In the genomic region with DNA sequence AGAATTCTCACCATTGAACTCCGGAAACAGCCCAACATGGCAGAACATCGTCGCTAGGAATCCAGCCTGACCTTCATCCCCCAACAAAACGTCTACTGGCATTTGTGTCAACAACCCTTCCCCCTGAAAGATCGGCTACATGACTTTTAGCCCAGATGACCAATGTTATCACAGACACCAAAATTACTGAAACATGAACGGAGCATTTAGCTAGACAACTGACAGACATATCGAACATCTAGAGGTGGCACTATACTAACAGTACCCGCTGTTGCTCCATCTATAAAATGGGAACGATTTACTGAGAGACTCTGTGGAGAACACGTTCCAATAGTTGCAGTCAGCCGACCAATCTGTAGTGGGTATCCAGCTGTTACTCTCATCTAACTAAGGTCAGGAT, we compare ENCODE assay signal across 8 mouse cellular contexts. TPM values are rescaled to one million over a fixed set of nuclear protein-coding genes. Genes with fewer than 3 reads are reported as not detected.
DNase-seq lines count a peak whose midpoint lies in the region; ATAC-seq lines count a peak whose summit lies in the region.

No protein-coding gene starts in this region.

- 45% methylated on average over 11 of the region's 11 CpGs for WGBS in kidney, embryonic 15.5 days
- WGBS in embryonic facial prominence, embryonic 12.5 days, result 52% methylated on average over 11 of the region's 11 CpGs
- 52% methylated on average over 11 of the region's 11 CpGs for WGBS in hindbrain, embryonic 15.5 days
- WGBS in midbrain, embryonic 14.5 days, result 56% methylated on average over 11 of the region's 11 CpGs

- peak overlapping the region; percentile 88 for H3K4me3 ChIP-seq in kidney, embryonic 15.5 days (replicated peaks)
- H3K4me3 ChIP-seq in embryonic facial prominence, embryonic 12.5 days, result peak overlapping the region; percentile 72
- H3K4me3 ChIP-seq in hindbrain, embryonic 15.5 days, result peak overlapping the region; percentile 68
- H3K4me3 ChIP-seq in midbrain, embryonic 14.5 days (replicated peaks; ENCODE audit: low read depth, low read length), result peak overlapping the region; percentile 89

- no peaks in the 10 kb centered on the region for H3K27me3 ChIP-seq in kidney, embryonic 15.5 days
- no peaks in the 10 kb centered on the region for H3K27me3 ChIP-seq in embryonic facial prominence, embryonic 12.5 days
- no peaks in the 10 kb centered on the region for H3K27me3 ChIP-seq in hindbrain, embryonic 15.5 days
- no peaks in the 10 kb centered on the region for H3K27me3 ChIP-seq in midbrain, embryonic 14.5 days (ENCODE audit: control insufficient read depth, insufficient read depth, low read length)

- no peak for DNase-seq in kidney, adult 8-10 months
- DNase-seq in midbrain, embryonic 14.5 days, result no peak
- DNase-seq in gastrocnemius, adult 8-10 months (ENCODE audit: low spot score in 2 of 2), result no peak
- DNase-seq in layer of hippocampus, adult 18-20 months (ENCODE audit: low spot score in 2 of 2), result no peak
- DNase-seq in cerebellum, adult 18-20 months, result no peak

- H3K27ac ChIP-seq in kidney, embryonic 15.5 days, result peak overlapping the region; percentile 97
- peak overlapping the region; percentile 91 for H3K27ac ChIP-seq in embryonic facial prominence, embryonic 12.5 days
- H3K27ac ChIP-seq in hindbrain, embryonic 15.5 days (replicated peaks), result peak overlapping the region; percentile 96
- H3K27ac ChIP-seq in midbrain, embryonic 14.5 days (replicated peaks; ENCODE audit: low read depth, low read length), result peak overlapping the region; percentile 98

- H3K9me3 ChIP-seq in kidney, embryonic 15.5 days (replicated peaks), result no peaks in the 10 kb centered on the region
- H3K9me3 ChIP-seq in embryonic facial prominence, embryonic 12.5 days, result no peaks in the 10 kb centered on the region
- H3K9me3 ChIP-seq in hindbrain, embryonic 15.5 days, result no peaks in the 10 kb centered on the region
- H3K9me3 ChIP-seq in midbrain, embryonic 14.5 days (ENCODE audit: control insufficient read depth, low read length), result no peaks in the 10 kb centered on the region

- H3K9ac ChIP-seq in kidney, embryonic 15.5 days, result peak overlapping the region; percentile 93; the same call in 1 of the 2 replicates
- no peak overlapping the region for H3K9ac ChIP-seq in embryonic facial prominence, embryonic 12.5 days
- peak overlapping the region; percentile 88; the same call in 1 of the 2 replicates for H3K9ac ChIP-seq in hindbrain, embryonic 15.5 days
- peak overlapping the region; percentile 74; the same call in 1 of the 2 replicates for H3K9ac ChIP-seq in midbrain, embryonic 14.5 days (replicated peaks; ENCODE audit: low read length)

- H3K36me3 ChIP-seq in kidney, embryonic 15.5 days, result no peaks in the 10 kb centered on the region
- no peaks in the 10 kb centered on the region for H3K36me3 ChIP-seq in embryonic facial prominence, embryonic 12.5 days
- no peaks in the 10 kb centered on the region for H3K36me3 ChIP-seq in hindbrain, embryonic 15.5 days
- H3K36me3 ChIP-seq in midbrain, embryonic 14.5 days (ENCODE audit: control insufficient read depth, insufficient read depth, low read length), result no peaks in the 10 kb centered on the region

- no peak for ATAC-seq in kidney, embryonic 15.5 days (replicated peaks; ENCODE audit: low FRiP score)
- ATAC-seq in embryonic facial prominence, embryonic 12.5 days (ENCODE audit: insufficient number of reproducible peaks, insufficient read depth, low FRiP score, low TSS enrichment), result no peak
- no peak for ATAC-seq in hindbrain, embryonic 15.5 days (ENCODE audit: low FRiP score, low read depth)
- ATAC-seq in midbrain, embryonic 14.5 days (ENCODE audit: low FRiP score, low TSS enrichment), result no peak

- H3K4me1 ChIP-seq in kidney, embryonic 15.5 days, result peaks cover 42% of the 10 kb centered on the region
- peaks cover 21% of the 10 kb centered on the region for H3K4me1 ChIP-seq in embryonic facial prominence, embryonic 12.5 days
- H3K4me1 ChIP-seq in hindbrain, embryonic 15.5 days (replicated peaks), result peaks cover 30% of the 10 kb centered on the region
- peaks cover 25% of the 10 kb centered on the region for H3K4me1 ChIP-seq in midbrain, embryonic 14.5 days (ENCODE audit: control insufficient read depth, insufficient read depth, low read length)

- peak overlapping the region; percentile 91 for H3K4me2 ChIP-seq in kidney, embryonic 15.5 days
- peak overlapping the region; percentile 82 for H3K4me2 ChIP-seq in embryonic facial prominence, embryonic 12.5 days (replicated peaks)
- H3K4me2 ChIP-seq in hindbrain, embryonic 15.5 days, result peak overlapping the region; percentile 87
- H3K4me2 ChIP-seq in midbrain, embryonic 14.5 days (ENCODE audit: low read length), result peak overlapping the region; percentile 59

RNA-seq across cellular contexts. Expression of a gene that starts 51.3 kb away (rescaled TPM):
- 32.3 and 34.2 TPM in 2 replicates for polyA plus RNA-seq in kidney, embryonic 15.5 days (2015; fragmentation: Nextera tagmentation; extraction: Ambion mirVana)
- polyA plus RNA-seq in embryonic facial prominence, embryonic 12.5 days (2016; fragmentation: Nextera tagmentation; extraction: Ambion mirVana), result 36.7 and 40.7 TPM in 2 replicates
- polyA plus RNA-seq in hindbrain, embryonic 15.5 days (2015; fragmentation: Nextera tagmentation; extraction: Ambion mirVana), result 45.0 and 47.5 TPM in 2 replicates
- polyA plus RNA-seq in midbrain, embryonic 14.5 days (2014; fragmentation: Nextera tagmentation; extraction: Ambion mirVana), result 41.2 and 62.7 TPM in 2 replicates
- total RNA-seq in gastrocnemius, adult 8-10 months (2022), result 10 to 100 TPM; 19.5 to 28.2 (median 20.1) TPM
- 10 to 100 TPM; 50.2 to 71.5 TPM for total RNA-seq in layer of hippocampus, adult 18-20 months (2021)
